Mouse (Mus musculus) MEL (cell line): ENCODE results near the gene Cd86.

Experiments used
- CTCF ChIP-seq, 3 experiments: IDR thresholded peaks in 2 of 3; conservative IDR thresholded peaks in 1 of 3; 2 replicates each; pipeline ENCODE4 v1.5.1; 2011 to 2012; ENCODE audit warnings: low read length in 3 of 3, low read depth in 2 of 3, mild to moderate bottlenecking in 2 of 3, improper control_type of control experiment in 1 of 3, inconsistent platforms in 1 of 3, mixed read lengths in 1 of 3, moderate library complexity in 1 of 3; ENCODE audit not compliant: control insufficient read depth in 1 of 3, insufficient read depth in 1 of 3, poor library complexity in 1 of 3, severe bottlenecking in 1 of 3
- MXI1 ChIP-seq: IDR thresholded peaks from 2 replicates; pipeline ENCODE4 v1.6.1; 2011; ENCODE audit warnings: mild to moderate bottlenecking, low read depth, low read length, improper control_type of control experiment

DNA sequence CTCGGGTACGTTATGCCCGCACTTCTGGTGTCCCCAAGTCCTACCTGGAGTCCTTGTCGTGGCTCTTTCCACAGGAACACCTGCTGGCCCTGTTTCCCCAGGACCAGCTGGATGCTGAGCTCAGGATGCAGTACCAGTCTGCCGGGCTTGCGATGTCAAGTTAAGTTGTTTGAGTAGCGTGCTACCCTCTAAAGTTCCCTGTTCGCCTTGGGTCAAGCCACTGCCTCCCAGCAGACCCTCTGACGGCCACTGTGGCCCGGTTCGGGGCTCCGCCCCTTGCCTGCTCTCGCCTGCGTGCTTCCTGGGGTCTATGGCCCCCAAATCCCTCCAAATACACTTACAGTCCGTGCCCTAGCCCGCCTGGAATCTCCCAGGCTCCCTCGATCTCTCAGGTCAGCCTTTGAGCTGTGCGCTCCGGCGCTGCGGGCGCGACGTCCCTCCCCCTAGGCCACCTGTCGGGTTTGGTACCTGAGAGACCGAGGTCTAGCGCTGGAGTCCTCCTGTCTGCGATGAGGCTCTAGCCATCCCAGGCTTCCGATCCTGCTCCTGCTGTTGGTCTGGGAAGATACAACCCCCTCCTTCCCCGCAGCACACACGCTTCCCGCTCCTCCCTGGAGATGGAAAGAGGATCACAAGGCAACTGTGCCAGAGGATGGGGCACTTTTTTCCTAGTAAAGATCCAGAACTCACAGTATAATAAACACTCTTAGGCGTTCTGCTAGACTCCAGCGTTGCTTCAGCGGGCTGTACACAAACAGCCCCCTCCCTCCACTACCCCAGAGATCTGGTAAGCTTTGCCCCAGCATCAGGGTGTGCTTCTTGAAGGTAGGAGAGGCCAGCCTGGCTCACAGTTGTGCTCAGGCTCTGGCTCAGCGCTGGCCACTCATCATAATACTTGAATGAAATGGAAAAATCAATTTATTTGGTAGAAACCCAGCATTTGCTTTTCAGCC lies 104.2 kb downstream of the Cd86 start, which contains the start of gene Casr:
- no peak for TF ChIP-seq CTCF (IDR thresholded peaks at IDR 0.05 in 2 of 3, conservative IDR thresholded peaks at IDR 0.05 in 1 of 3; ENCODE audit: control insufficient read depth in 1 of 3, insufficient read depth in 1 of 3, low read depth in 2 of 3, low read length in 3 of 3, poor library complexity in 1 of 3, severe bottlenecking in 1 of 3)
- TF ChIP-seq MXI1 = no peak
